Mouse (Mus musculus): ENCODE data around the gene Sfxn5. TPM values are rescaled to one million over a fixed set of nuclear protein-coding genes. Genes with fewer than 3 reads are reported as not detected.

Gene Sfxn5
- polyA plus RNA-seq, 1 experiment from 2014 or later: 8.2 TPM

DNA sequence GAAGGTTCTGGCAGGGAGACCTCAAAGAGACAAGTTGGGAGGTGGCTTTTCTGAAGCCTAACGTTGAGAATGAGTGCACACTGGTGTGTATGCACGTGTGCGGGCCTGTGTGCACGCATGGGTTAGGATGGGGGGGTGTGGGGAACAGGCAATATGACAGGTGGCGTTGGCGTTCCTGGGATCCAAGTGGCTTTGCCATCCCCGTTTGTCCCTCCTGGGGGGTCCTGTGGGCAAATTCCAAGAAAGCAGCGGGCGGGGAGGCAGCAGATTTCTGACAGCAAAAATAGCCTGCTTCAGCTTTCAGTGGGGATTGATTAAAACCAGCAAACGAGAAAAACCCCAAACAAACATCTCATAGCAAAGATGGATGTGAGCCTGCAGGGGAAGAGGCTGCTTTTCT, 110.7 kb downstream of the Sfxn5 start:
- ATAC-seq (ENCODE audit: insufficient number of reproducible peaks, insufficient read depth, low FRiP score, low TSS enrichment, low read depth): no peak
- WGBS: 51% methylated on average over 10 of the region's 10 CpGs
- Histone ChIP-seq H3K4me3 (no peak overlapping the region), H3K9ac (no peak overlapping the region), H3K27ac (no peak overlapping the region), H3K4me2 (no peak overlapping the region), H3K9me3 (no peaks in the 10 kb centered on the region), H3K36me3 (no peaks in the 10 kb centered on the region), H3K4me1 (peaks cover 52% of the 10 kb centered on the region), H3K27me3 (no peaks in the 10 kb centered on the region)

DNA sequence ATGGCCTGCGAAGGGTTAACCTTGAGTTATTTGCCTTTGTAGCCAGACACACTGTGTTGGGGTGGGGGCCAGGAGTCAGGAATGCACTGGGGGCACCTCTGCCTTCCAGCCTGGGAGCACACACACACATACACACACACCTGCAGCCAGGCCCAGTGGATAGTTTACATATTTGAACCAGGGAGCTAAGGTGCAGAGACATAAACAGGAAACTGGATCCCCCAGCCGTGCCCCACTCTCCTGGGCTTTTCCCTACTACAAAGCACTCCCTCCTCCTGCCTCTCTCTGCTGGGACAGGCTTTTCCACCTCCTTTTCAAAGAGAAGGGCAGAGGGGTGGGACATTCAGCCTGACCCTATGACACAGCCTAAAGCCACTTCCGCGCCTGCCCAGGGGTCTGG, 112.3 kb downstream of the Sfxn5 start:
- Histone ChIP-seq H3K36me3 (no peaks in the 10 kb centered on the region), H3K27me3 (no peaks in the 10 kb centered on the region), H3K4me2 (no peak overlapping the region), H3K27ac (peak overlapping the region; percentile 69), H3K9ac (0 out of 2 replicates have a peak overlapping the region, but pooled peaks have one; percentile 40), H3K9me3 (no peaks in the 10 kb centered on the region), H3K4me1 (peaks cover 54% of the 10 kb centered on the region), H3K4me3 (no peak overlapping the region)
- 37% methylated on average over 4 of the region's 4 CpGs for WGBS
- peak; percentile 38; the same call in 1 of the 2 replicates for ATAC-seq (ENCODE audit: insufficient number of reproducible peaks, insufficient read depth, low FRiP score, low TSS enrichment, low read depth)

DNA sequence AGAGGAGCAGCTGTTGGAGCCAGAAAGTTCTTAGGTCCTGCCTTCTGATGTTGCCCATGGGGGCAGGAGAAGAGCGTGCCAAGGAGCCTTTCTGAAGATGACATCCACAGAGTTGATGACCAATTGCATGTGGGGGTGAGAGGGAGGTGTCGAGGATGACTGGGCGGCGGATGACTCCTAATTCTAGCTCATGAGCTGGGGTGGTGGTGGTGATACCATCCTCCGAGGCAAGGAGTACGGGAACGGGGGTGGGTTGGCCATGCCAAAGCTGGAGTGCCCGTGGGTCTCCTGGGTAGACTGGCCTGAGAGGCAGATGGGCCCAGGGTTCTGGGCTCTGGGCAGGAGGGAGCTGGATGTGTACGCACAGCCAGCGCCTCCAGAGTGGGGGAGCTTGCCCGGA, 113.5 kb downstream of the Sfxn5 start:
- WGBS: 96% methylated on average over 11 of the region's 11 CpGs
- no peak for ATAC-seq (ENCODE audit: insufficient number of reproducible peaks, insufficient read depth, low FRiP score, low TSS enrichment, low read depth)

DNA sequence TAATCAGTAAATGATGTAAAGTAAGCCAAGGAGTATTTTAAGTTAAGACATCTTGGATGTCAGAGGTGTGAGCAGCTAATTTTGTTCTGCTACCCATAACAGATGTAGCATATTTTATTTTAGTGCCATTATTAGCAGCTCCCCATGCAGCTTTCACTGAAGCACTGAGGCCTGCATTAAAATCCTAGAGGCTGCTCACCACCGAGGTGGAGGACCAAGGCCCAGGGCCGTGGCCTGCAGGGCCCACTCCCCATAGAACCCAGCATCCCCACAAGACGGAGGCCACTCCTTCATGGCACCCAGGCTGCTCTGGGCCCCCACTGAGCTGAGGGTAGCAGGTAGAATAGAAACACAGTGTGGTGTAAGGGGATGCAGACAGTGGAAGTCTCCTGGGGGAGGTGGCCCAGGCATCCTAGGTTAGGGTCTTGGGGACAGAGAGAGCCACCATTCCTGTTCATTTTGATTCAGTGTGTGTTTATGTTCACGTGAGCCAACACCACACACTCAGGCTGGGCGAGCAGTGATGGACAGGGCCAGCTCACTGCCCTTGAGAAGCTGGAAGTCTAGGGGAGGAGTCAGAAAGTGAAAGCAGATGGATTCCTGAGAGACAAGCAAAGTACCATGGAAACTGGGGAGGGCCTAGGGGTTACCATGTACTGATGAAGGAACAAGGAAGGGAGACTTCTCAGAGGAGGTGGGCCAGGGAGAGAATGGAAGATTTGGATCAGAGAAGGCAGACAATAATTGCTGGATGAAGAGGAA, 114.4 kb downstream of the Sfxn5 start:
- Histone ChIP-seq H3K36me3 (no peaks in the 10 kb centered on the region), H3K27me3 (no peaks in the 10 kb centered on the region), H3K4me1 (peaks cover 52% of the 10 kb centered on the region), H3K4me3 (no peak overlapping the region), H3K9ac (no peak overlapping the region), H3K27ac (no peak overlapping the region), H3K4me2 (no peak overlapping the region), H3K9me3 (no peaks in the 10 kb centered on the region)
- WGBS: 41% methylated on average over 5 of the region's 5 CpGs
- ATAC-seq (ENCODE audit: insufficient number of reproducible peaks, insufficient read depth, low FRiP score, low TSS enrichment, low read depth): no peak

More for the DNA sequence above, 113.5 kb downstream of the Sfxn5 start:
- no peak overlapping the region for H3K9ac ChIP-seq
- no peaks in the 10 kb centered on the region for H3K9me3 ChIP-seq
- no peak overlapping the region for H3K27ac ChIP-seq
- peaks cover 54% of the 10 kb centered on the region for H3K4me1 ChIP-seq
- no peaks in the 10 kb centered on the region for H3K36me3 ChIP-seq
- H3K27me3 ChIP-seq: no peaks in the 10 kb centered on the region
- no peak overlapping the region for H3K4me2 ChIP-seq
- H3K4me3 ChIP-seq: no peak overlapping the region

DNA sequence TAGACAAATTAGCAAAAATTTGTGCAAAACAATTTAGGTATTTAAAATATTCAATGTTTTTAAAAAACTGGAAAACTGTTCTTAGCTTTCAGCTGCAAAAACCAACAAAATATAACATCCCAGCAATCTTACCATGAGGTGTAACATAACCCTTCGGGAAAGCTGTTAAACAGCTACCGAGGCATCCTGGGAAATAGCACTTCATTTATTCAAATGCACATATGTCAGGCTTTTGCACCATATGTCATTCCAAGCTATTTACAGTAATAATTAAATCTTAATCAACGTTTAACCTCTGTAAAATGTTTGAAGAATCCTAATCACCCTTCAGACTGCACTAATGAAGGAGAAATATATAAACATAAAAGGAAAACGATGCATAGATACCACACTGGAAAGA, 115.0 kb downstream of the Sfxn5 start:
- Histone ChIP-seq H3K27ac (no peak overlapping the region), H3K4me2 (no peak overlapping the region), H3K27me3 (no peaks in the 10 kb centered on the region), H3K9me3 (no peaks in the 10 kb centered on the region), H3K4me1 (peaks cover 46% of the 10 kb centered on the region), H3K4me3 (no peak overlapping the region), H3K9ac (no peak overlapping the region), H3K36me3 (no peaks in the 10 kb centered on the region)
- ATAC-seq (ENCODE audit: insufficient number of reproducible peaks, insufficient read depth, low FRiP score, low TSS enrichment, low read depth): no peak
- 64% methylated on average over 4 of the region's 4 CpGs for whole genome bisulfite sequencing

DNA sequence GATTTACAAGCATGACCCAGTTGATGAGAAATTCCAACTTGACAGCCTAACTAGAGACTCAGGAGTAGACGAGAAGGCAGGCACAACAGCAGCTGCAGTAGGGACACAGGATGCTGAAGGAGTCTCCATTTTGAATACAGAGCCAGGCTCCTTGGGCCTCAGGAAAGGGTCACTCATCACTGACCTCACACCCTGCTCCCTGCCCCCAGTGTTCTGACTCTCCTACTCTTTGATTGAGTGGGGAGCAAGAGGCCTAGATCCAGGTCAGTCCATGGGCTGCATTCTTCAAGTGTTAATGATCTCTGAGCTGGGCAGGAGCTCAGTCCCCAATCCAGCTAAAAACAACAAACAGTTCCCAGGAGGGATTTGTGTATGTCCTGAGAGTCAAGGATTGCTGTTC, 122.5 kb downstream of the Sfxn5 start:
- Histone ChIP-seq H3K9me3 (no peaks in the 10 kb centered on the region), H3K27ac (no peak overlapping the region), H3K4me1 (peaks cover 19% of the 10 kb centered on the region), H3K4me3 (no peak overlapping the region), H3K36me3 (no peaks in the 10 kb centered on the region), H3K27me3 (peaks cover 26% of the 10 kb centered on the region), H3K4me2 (no peak overlapping the region), H3K9ac (no peak overlapping the region)
- WGBS: 27% methylated on average over 1 of the region's 1 CpGs
- ATAC-seq (ENCODE audit: insufficient number of reproducible peaks, insufficient read depth, low FRiP score, low TSS enrichment, low read depth): no peak

DNA sequence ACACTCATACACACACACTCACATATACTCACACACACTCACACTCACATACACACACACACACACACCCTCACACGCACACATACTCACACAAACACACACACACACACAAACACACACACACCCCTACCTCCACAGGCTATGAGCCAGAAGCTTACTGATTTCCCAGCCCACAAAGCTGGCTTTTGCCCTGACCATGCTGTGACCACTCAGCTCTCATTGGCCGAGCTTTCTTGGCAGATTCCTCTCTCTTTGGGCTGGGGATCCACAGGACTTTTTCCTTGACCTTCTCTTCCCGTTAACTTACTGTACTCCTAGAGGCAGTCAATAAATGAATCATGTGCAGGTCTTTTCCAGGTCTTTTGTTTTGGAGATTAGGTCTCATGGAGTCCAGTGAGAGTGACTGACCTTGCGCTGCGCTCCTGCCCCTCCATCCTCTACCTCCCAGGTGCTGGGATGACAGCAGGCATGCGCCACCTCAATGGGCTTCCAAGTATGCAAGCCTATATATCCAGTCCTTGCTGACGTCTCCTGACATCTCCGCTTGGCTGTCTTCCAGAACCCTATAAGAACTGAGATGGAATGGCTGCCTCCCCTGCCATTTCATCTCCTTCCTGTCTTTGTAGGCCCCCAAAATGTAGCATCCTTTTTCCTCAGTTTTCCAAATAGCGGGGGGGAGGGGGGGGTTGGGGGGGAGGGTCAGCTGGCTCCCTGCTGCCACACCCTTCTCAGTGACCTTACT, 123.8 kb downstream of the Sfxn5 start:
- no peak overlapping the region for H3K4me3 ChIP-seq
- H3K36me3 ChIP-seq: no peaks in the 10 kb centered on the region
- 75% methylated on average over 9 of the region's 9 CpGs for WGBS
- no peak overlapping the region for H3K4me2 ChIP-seq
- no peak overlapping the region for H3K27ac ChIP-seq
- ATAC-seq (ENCODE audit: insufficient number of reproducible peaks, insufficient read depth, low FRiP score, low TSS enrichment, low read depth): no peak
- peaks cover 19% of the 10 kb centered on the region for H3K4me1 ChIP-seq
- peaks cover 31% of the 10 kb centered on the region for H3K27me3 ChIP-seq
- no peaks in the 10 kb centered on the region for H3K9me3 ChIP-seq
- H3K9ac ChIP-seq: no peak overlapping the region

DNA sequence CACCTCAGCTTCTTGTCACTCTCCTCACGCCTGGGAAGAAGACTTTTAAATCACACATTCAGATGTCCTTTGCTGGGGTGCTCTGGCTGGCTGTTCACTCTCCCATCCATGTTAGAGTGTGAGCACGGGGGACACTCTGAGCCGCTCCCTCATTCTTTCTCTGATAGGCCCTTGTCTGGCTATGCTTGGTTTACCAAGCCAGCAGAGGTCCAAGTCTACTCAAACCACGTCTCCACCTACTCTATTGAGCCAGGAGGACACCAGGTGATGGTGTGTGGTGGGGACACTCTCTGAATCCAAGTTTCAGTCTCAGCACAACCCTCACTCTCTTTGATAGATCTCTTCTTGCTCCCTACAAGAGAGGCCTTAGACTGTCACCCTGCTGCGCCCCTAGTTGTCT, 125.9 kb downstream of the Sfxn5 start:
- H3K36me3 ChIP-seq: no peaks in the 10 kb centered on the region
- H3K9me3 ChIP-seq: no peaks in the 10 kb centered on the region
- peaks cover 31% of the 10 kb centered on the region for H3K27me3 ChIP-seq
- no peak overlapping the region for H3K27ac ChIP-seq
- H3K4me1 ChIP-seq: peaks cover 19% of the 10 kb centered on the region
- H3K4me3 ChIP-seq: no peak overlapping the region
- WGBS: 71% methylated on average over 5 of the region's 5 CpGs
- ATAC-seq (ENCODE audit: insufficient number of reproducible peaks, insufficient read depth, low FRiP score, low TSS enrichment, low read depth): no peak
- H3K4me2 ChIP-seq: 0 out of 2 replicates have a peak overlapping the region, but pooled peaks have one; percentile 42
- H3K9ac ChIP-seq: no peak overlapping the region

DNA sequence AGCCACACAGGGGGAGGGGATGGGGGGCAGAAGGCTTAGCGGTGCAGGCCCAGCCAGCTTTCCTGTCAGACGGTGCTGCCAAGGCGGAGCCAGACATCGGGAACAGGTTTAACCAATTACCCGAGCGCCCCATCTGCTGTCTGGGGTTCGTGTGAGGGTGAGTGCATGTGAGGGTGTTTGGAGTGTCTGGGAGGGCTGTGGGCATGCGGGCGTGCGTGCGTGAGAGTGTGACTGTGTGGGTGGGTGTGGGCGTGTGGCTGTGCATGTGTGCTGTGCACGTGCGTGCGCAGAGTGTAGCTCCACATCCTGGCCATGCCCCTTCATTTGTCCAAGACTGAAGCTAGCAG, 126.3 kb downstream of the Sfxn5 start:
- WGBS: 18% methylated on average over 15 of the region's 15 CpGs
- ATAC-seq (ENCODE audit: insufficient number of reproducible peaks, insufficient read depth, low FRiP score, low TSS enrichment, low read depth): peak; percentile 46; the same call in 1 of the 2 replicates

DNA sequence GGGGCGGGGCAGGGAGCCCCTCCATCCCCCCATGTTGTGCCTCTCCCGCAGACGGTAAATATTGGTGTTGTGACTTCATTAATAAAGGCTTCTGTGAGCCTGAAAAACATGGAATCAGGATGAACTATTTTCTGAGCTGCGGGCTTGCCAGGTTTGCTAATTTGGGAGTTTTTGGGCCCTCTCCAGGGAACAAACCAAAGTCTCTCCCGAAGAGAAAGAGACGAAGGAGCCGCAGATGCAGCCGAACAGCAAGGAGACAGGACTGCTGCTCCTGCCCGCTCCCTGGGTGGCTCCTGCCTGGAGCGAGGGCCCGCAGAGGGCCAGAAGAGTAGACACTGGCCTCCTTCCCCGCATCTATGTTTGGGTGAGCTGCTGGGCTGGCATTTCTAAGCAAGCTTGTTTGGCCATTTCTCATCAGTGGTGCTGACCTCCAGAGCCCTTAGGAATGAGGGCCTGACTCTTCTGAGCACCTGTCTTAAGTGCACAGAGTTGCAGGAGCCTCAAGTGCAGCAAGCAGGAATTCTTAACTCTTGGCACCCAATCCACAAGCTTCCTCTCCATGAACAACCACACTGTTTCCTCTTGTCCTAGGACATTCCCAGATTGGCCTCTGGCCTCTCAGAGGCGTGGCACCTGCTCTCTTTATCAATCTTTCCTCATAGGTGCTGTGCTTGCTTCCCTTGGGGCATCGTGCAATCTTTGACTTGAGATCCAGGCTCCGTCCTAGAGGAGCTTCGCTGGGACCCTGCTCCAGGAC, 126.9 kb downstream of the Sfxn5 start:
- Histone ChIP-seq H3K36me3 (no peaks in the 10 kb centered on the region), H3K4me1 (peaks cover 19% of the 10 kb centered on the region), H3K4me3 (no peak overlapping the region), H3K27me3 (peaks cover 31% of the 10 kb centered on the region), H3K27ac (no peak overlapping the region), H3K9ac (no peak overlapping the region; the same call in 1 of the 2 replicates), H3K9me3 (no peaks in the 10 kb centered on the region), H3K4me2 (peak overlapping the region; percentile 42)
- ATAC-seq (ENCODE audit: insufficient number of reproducible peaks, insufficient read depth, low FRiP score, low TSS enrichment, low read depth): no peak
- 22% methylated on average over 16 of the region's 16 CpGs for WGBS

More for the DNA sequence above, 126.3 kb downstream of the Sfxn5 start:
- H3K9ac ChIP-seq: no peak overlapping the region; the same call in 1 of the 2 replicates
- H3K4me2 ChIP-seq: peak overlapping the region; percentile 42
- peaks cover 19% of the 10 kb centered on the region for H3K4me1 ChIP-seq
- no peaks in the 10 kb centered on the region for H3K9me3 ChIP-seq
- peaks cover 31% of the 10 kb centered on the region for H3K27me3 ChIP-seq
- H3K36me3 ChIP-seq: no peaks in the 10 kb centered on the region
- H3K27ac ChIP-seq: no peak overlapping the region
- H3K4me3 ChIP-seq: no peak overlapping the region

DNA sequence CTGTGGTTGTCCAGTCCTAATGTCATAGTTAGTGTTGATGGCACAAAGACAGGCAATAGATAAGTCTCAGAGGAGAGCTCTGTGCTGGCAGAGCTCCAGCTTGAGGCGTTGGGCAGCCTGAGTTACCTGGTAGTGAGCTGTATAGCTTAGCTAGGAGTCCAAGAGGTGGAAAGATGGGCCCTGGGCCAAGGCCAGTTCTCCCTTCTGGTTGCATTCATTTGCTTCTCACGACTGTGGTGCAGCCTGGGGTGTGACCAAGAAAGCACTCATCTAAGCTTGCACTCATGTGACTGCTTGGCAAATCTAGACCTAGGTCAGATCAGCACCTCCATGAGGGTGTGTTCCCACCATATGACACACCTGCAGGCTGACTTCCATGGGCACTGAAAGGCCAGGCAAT, 135.3 kb downstream of the Sfxn5 start:
- H3K36me3 ChIP-seq: no peaks in the 10 kb centered on the region
- H3K9ac ChIP-seq: no peak overlapping the region
- H3K27me3 ChIP-seq: peaks cover 54% of the 10 kb centered on the region
- WGBS: 69% methylated on average over 2 of the region's 2 CpGs
- H3K27ac ChIP-seq: no peak overlapping the region
- no peak overlapping the region for H3K4me2 ChIP-seq
- H3K4me1 ChIP-seq: peaks cover 6% of the 10 kb centered on the region; the same call in 1 of the 2 replicates
- ATAC-seq (ENCODE audit: insufficient number of reproducible peaks, insufficient read depth, low FRiP score, low TSS enrichment, low read depth): no peak
- no peak overlapping the region for H3K4me3 ChIP-seq
- H3K9me3 ChIP-seq: no peaks in the 10 kb centered on the region

Data from embryonic facial prominence, embryonic 13.5 days (tissue).